Mouse (Mus musculus) G1E (cell line): ENCODE measurements around the gene Tex35. TPM values are rescaled to one million over a fixed set of nuclear protein-coding genes. Genes with fewer than 3 reads are reported as not detected.

Experiments
- ATAC-seq: 2 replicates; pipeline ENCODE4 v1.8.0; 2016; ENCODE audit warnings: mild to moderate bottlenecking; ENCODE audit not compliant: insufficient number of reproducible peaks, poor library complexity, low FRiP score, severe bottlenecking; ENCODE audit errors: extremely low read depth
- DNase-seq: peaks from one replicate; pipeline ENCODE4 v3.0.0; 2012; ENCODE audit warnings: low spot score
- H3K27me3 ChIP-seq: 2 replicates; pipeline ENCODE4 v1.6.1; 2012; ENCODE audit warnings: mild to moderate bottlenecking, low read length, inconsistent platforms; ENCODE audit not compliant: insufficient read depth
- H3K36me3 ChIP-seq: replicated peaks from 2 replicates; pipeline ENCODE3; 2012; ENCODE audit warnings: mild to moderate bottlenecking, inconsistent platforms
- H3K4me1 ChIP-seq: 2 replicates; pipeline ENCODE4 v1.6.1; 2012; ENCODE audit warnings: low read depth, low read length, inconsistent platforms, mixed read lengths; ENCODE audit not compliant: insufficient read depth
- H3K4me3 ChIP-seq: 2 replicates; pipeline ENCODE4 v1.5.1; 2012; ENCODE audit warnings: low read depth, mild to moderate bottlenecking, inconsistent platforms, low read length, moderate library complexity, mixed read lengths
- H3K9me3 ChIP-seq: replicated peaks from 2 replicates; pipeline ENCODE4 v1.6.1; 2012; ENCODE audit warnings: inconsistent platforms
- CTCF ChIP-seq: IDR thresholded peaks from 2 replicates; pipeline ENCODE4 v1.5.1; 2012; ENCODE audit warnings: low read depth, low read length, inconsistent platforms, mixed read lengths
- GATA1 ChIP-seq: IDR thresholded peaks from 2 replicates; pipeline ENCODE4 v1.6.1; 2012; ENCODE audit warnings: borderline replicate concordance, low read length, inconsistent platforms, mixed read lengths
- GATA2 ChIP-seq: IDR thresholded peaks from 2 replicates; pipeline ENCODE4 v1.6.1; 2012; ENCODE audit warnings: low read depth, low read length, inconsistent platforms, borderline replicate concordance
- POLR2AphosphoS5 ChIP-seq: IDR thresholded peaks from 2 replicates; pipeline ENCODE4 v1.6.1; 2012; ENCODE audit warnings: low read depth, low read length, inconsistent platforms; ENCODE audit not compliant: insufficient replicate concordance
- TAL1 ChIP-seq: conservative IDR thresholded peaks from 2 replicates; pipeline ENCODE4 v1.6.1; 2012; ENCODE audit warnings: low read depth, low read length, inconsistent platforms, mixed read lengths
- polyA plus RNA-seq: library from polyadenylated mRNA; stranded (reverse); fragments of >175 nt; gene quantifications from 2 replicates; pipeline ENCODE4 v1.2.3, GENCODE M21; 2012
- total RNA-seq, 2 experiments: library from RNA; stranded (forward) in 1 of 2; stranded (reverse) in 1 of 2; fragments of 200-1000 nt in 1 of 2; fragments of >200 nt in 1 of 2; fragmentation: Nextera tagmentation in 1 of 2; gene quantifications; 2 replicates each; pipeline ENCODE4 v1.2.3; 2014 to 2017

Tex35 gene
- total and polyA plus RNA-seq, 3 experiments, result not detected

GRCm38 (mm10) chr1:157110287-157110835 lies 1.9 kb upstream of the Tex35 start:
- TF ChIP-seq GATA2, result no peak
- TF ChIP-seq TAL1, result no peak
- no peak for TF ChIP-seq GATA1
- no peak for TF ChIP-seq POLR2AphosphoS5
- no peak for TF ChIP-seq CTCF
- DNase-seq (no peak), ATAC-seq (no peak)
- H3K27me3 ChIP-seq, result peaks cover 3% of the 10 kb centered on the region; the same call in 1 of the 2 replicates
- no peak overlapping the region for H3K4me3 ChIP-seq
- H3K36me3 ChIP-seq, result no peaks in the 10 kb centered on the region
- no peaks in the 10 kb centered on the region; the same call in 1 of the 2 replicates for H3K4me1 ChIP-seq
- H3K9me3 ChIP-seq, result no peaks in the 10 kb centered on the region

GRCm38 (mm10) chr1:157101122-157101865 lies 7.2 kb downstream of the Tex35 start:
- no peaks in the 10 kb centered on the region for H3K36me3 ChIP-seq
- DNase-seq (no peak), ATAC-seq (peak; percentile 22)
- no peak overlapping the region for H3K4me3 ChIP-seq
- H3K27me3 ChIP-seq, result peaks cover 34% of the 10 kb centered on the region
- no peaks in the 10 kb centered on the region for H3K9me3 ChIP-seq
- no peak for TF ChIP-seq GATA2
- TF ChIP-seq GATA1, result no peak
- no peak for TF ChIP-seq POLR2AphosphoS5
- no peak for TF ChIP-seq CTCF
- no peak for TF ChIP-seq TAL1
- peaks cover 4% of the 10 kb centered on the region; the same call in 1 of the 2 replicates for H3K4me1 ChIP-seq

GRCm38 (mm10) chr1:157095534-157095933 lies 12.9 kb downstream of the Tex35 start:
- no peak for TF ChIP-seq GATA2
- TF ChIP-seq TAL1, result no peak
- no peak for TF ChIP-seq POLR2AphosphoS5
- TF ChIP-seq GATA1, result no peak
- no peak for TF ChIP-seq CTCF
- no peaks in the 10 kb centered on the region for H3K9me3 ChIP-seq
- H3K27me3 ChIP-seq, result peaks cover 31% of the 10 kb centered on the region
- H3K4me1 ChIP-seq, result no peaks in the 10 kb centered on the region
- no peaks in the 10 kb centered on the region for H3K36me3 ChIP-seq
- DNase-seq (no peak), ATAC-seq (no peak)
- H3K4me3 ChIP-seq, result no peak overlapping the region

- ATAC-seq (no peak), DNase-seq (no peak)
- Histone ChIP-seq H3K27me3 (peaks cover 13% of the 10 kb centered on the region), H3K36me3 (no peaks in the 10 kb centered on the region), H3K4me3 (no peak overlapping the region), H3K4me1 (no peaks in the 10 kb centered on the region), H3K9me3 (no peaks in the 10 kb centered on the region)
- no peak for TF ChIP-seq POLR2AphosphoS5
- TF ChIP-seq TAL1, result no peak
- TF ChIP-seq CTCF, result no peak
- TF ChIP-seq GATA1, result no peak
- no peak for TF ChIP-seq GATA2
These were observed 15.9 kb downstream of the Tex35 start for GRCm38 (mm10) chr1:157092622-157093021.

GRCm38 (mm10) chr1:157092140-157092539 lies 16.3 kb downstream of the Tex35 start:
- Histone ChIP-seq H3K36me3 (no peaks in the 10 kb centered on the region), H3K27me3 (peaks cover 16% of the 10 kb centered on the region), H3K9me3 (no peaks in the 10 kb centered on the region), H3K4me1 (no peaks in the 10 kb centered on the region), H3K4me3 (no peak overlapping the region)
- ATAC-seq, result no peak
- no peak for TF ChIP-seq TAL1
- no peak for TF ChIP-seq POLR2AphosphoS5
- no peak for TF ChIP-seq GATA2
- no peak for TF ChIP-seq CTCF
- no peak for TF ChIP-seq GATA1
- DNase-seq, result no peak

- no peak for TF ChIP-seq GATA2
- no peak for TF ChIP-seq TAL1
- no peak for TF ChIP-seq POLR2AphosphoS5
These were observed 17.6 kb downstream of the Tex35 start for GRCm38 (mm10) chr1:157090835-157091234.

More at GRCm38 (mm10) chr1:157090835-157091234, 17.6 kb downstream of the Tex35 start:
- Histone ChIP-seq H3K27me3 (peaks cover 20% of the 10 kb centered on the region), H3K36me3 (no peaks in the 10 kb centered on the region), H3K9me3 (no peaks in the 10 kb centered on the region), H3K4me1 (no peaks in the 10 kb centered on the region), H3K4me3 (no peak overlapping the region)
- ATAC-seq, result no peak
- DNase-seq, result no peak
